Mouse (Mus musculus) neural tube, embryonic 15.5 days (tissue): ENCODE data around the gene Sohlh2. TPM values are rescaled to one million over a fixed set of nuclear protein-coding genes. Genes with fewer than 3 reads are reported as not detected.
A peak's percentile ranks its signal among the peaks of the same experiment; 100 is the strongest.

Source experiments
- ATAC-seq: fragments of 200-750 bp; cut with Nextera tagmentation; 2 replicates; pipeline ENCODE4 v1.8.0; 2017; ENCODE audit warnings: mild to moderate bottlenecking, moderate TSS enrichment, moderate library complexity; ENCODE audit not compliant: low FRiP score
- H3K27ac ChIP-seq: fragments of 300-500 bp; sonication (generic); replicated peaks from 2 replicates; pipeline ENCODE4 v1.5.1; 2015; ENCODE audit warnings: mild to moderate bottlenecking, inconsistent platforms
- H3K27me3 ChIP-seq: fragments of 300-500 bp; sonication (generic); replicated peaks from 2 replicates; pipeline ENCODE4 v1.6.1; 2015; ENCODE audit warnings: inconsistent platforms
- H3K36me3 ChIP-seq: fragments of 300-500 bp; sonication (generic); 2 replicates; pipeline ENCODE4 v1.6.1; 2015; ENCODE audit warnings: inconsistent platforms
- H3K4me1 ChIP-seq: fragments of 300-500 bp; sonication (generic); 2 replicates; pipeline ENCODE4 v1.6.1; 2015; ENCODE audit warnings: inconsistent platforms
- H3K4me2 ChIP-seq: fragments of 300-500 bp; sonication (generic); 2 replicates; pipeline ENCODE4 v1.6.1; 2015; ENCODE audit warnings: inconsistent platforms, mild to moderate bottlenecking, moderate library complexity
- H3K4me3 ChIP-seq: fragments of 300-500 bp; sonication (generic); replicated peaks from 2 replicates; pipeline ENCODE4 v1.5.1; 2015; ENCODE audit warnings: mild to moderate bottlenecking, inconsistent platforms
- H3K9ac ChIP-seq: fragments of 300-500 bp; sonication (generic); replicated peaks from 2 replicates; pipeline ENCODE4 v1.6.1; 2015; ENCODE audit warnings: mild to moderate bottlenecking, inconsistent platforms
- H3K9me3 ChIP-seq: fragments of 300-500 bp; sonication (generic); replicated peaks from 2 replicates; pipeline ENCODE4 v1.6.1; 2016; ENCODE audit warnings: inconsistent platforms
- WGBS: fragments of 180-500 bp; shearing (Covaris S2); methylation state at CpG from one replicate; pipeline ENCODE4 v1.1.7; 2015; ENCODE audit warnings: mixed read lengths; 5-methylcytosine and 5-hydroxymethylcytosine counted together
- microRNA-seq: library from miRNA; unstranded; fragments of <30 nt; microRNA quantifications from one replicate; pipeline ENCODE4, GENCODE M21; 2017
- polyA plus RNA-seq: library from polyadenylated mRNA; unstranded; fragments of >200 nt; fragmentation: Nextera tagmentation; extraction: Ambion mirVana; gene quantifications from 2 replicates; pipeline ENCODE4 v1.2.1, GENCODE M21; 2015

Gene Sohlh2
- polyA plus RNA-seq, 1 experiment from 2014 or later, result not detected

- Histone ChIP-seq H3K4me2 (no peak overlapping the region), H3K27ac (no peak overlapping the region), H3K27me3 (no peaks in the 10 kb centered on the region), H3K36me3 (peaks cover 23% of the 10 kb centered on the region), H3K4me3 (no peak overlapping the region), H3K4me1 (peaks cover 74% of the 10 kb centered on the region), H3K9me3 (no peaks in the 10 kb centered on the region), H3K9ac (no peak overlapping the region)
- ATAC-seq, result no peak
- 89% methylated on average over 12 of the region's 12 CpGs for WGBS
Measured at GRCm38 (mm10) chr3:55246618-55247272, 64.9 kb downstream of the Sohlh2 start.

GRCm38 (mm10) chr3:55248048-55248447 is 66.2 kb downstream of the Sohlh2 start:
- no peak for ATAC-seq
- no peaks in the 10 kb centered on the region for H3K27me3 ChIP-seq
- peaks cover 27% of the 10 kb centered on the region for H3K36me3 ChIP-seq
- no peak overlapping the region for H3K4me3 ChIP-seq
- no peak overlapping the region for H3K9ac ChIP-seq
- WGBS, result 69% methylated on average over 3 of the region's 3 CpGs
- H3K27ac ChIP-seq, result peak overlapping the region; percentile 39; the same call in 1 of the 2 replicates
- no peak overlapping the region for H3K4me2 ChIP-seq
- H3K4me1 ChIP-seq, result peaks cover 69% of the 10 kb centered on the region
- H3K9me3 ChIP-seq, result no peaks in the 10 kb centered on the region

- Histone ChIP-seq H3K36me3 (peaks cover 30% of the 10 kb centered on the region), H3K4me1 (peaks cover 69% of the 10 kb centered on the region), H3K4me2 (no peak overlapping the region), H3K9me3 (no peaks in the 10 kb centered on the region), H3K27ac (peak overlapping the region; percentile 39; the same call in 1 of the 2 replicates), H3K27me3 (no peaks in the 10 kb centered on the region), H3K4me3 (no peak overlapping the region), H3K9ac (no peak overlapping the region)
- 58% methylated on average over 6 of the region's 6 CpGs for WGBS
- ATAC-seq, result peak; percentile 71
Measured at GRCm38 (mm10) chr3:55248508-55248907, 66.7 kb downstream of the Sohlh2 start.

- peaks cover 30% of the 10 kb centered on the region for H3K36me3 ChIP-seq
- no peak overlapping the region for H3K4me3 ChIP-seq
- H3K4me2 ChIP-seq, result no peak overlapping the region
- no peak overlapping the region for H3K9ac ChIP-seq
- 91% methylated on average over 2 of the region's 2 CpGs for WGBS
- no peaks in the 10 kb centered on the region for H3K9me3 ChIP-seq
- H3K4me1 ChIP-seq, result peaks cover 53% of the 10 kb centered on the region
- 0 out of 2 replicates have a peak overlapping the region, but pooled peaks have one; percentile 28 for H3K27ac ChIP-seq
- no peak for ATAC-seq
- H3K27me3 ChIP-seq, result no peaks in the 10 kb centered on the region
Measured at GRCm38 (mm10) chr3:55250631-55251030, 68.8 kb downstream of the Sohlh2 start.

Small RNA genes within 50 kb of the gene (microRNA-seq; reads per million reads assigned to microRNA genes)
- not detected for gene Gm22029

Other genes with a start within 250 kb of the Sohlh2 start
- gene Ccna1, start 126.5 kb upstream of the Sohlh2 start, polyA plus RNA-seq, result 0.37 and 0.41 TPM in 2 replicates
- gene Spg20, start 69.9 kb upstream of the Sohlh2 start, polyA plus RNA-seq, result 14.4 and 20.0 TPM in 2 replicates
- gene Ccdc169, start 44.7 kb upstream of the Sohlh2 start, polyA plus RNA-seq, result not detected in 2 replicates
- 189 and 232 TPM in 2 replicates for gene Dclk1, start 60.3 kb downstream of the Sohlh2 start, polyA plus RNA-seq